Comparison of ENCODE assay signal across 16 mouse cellular contexts in genomic region chr2:21665721-21666120, GRCm38 (mm10).
"Had no signal": no experiment of that assay in that cellular context is flagged by ENCODE, and none has a peak within 500 bp of the region (broad histone marks: within the 10 kb centered on the region; RNA-seq: fewer than 3 reads in every experiment).

No protein-coding gene starts in this region.

- H3K27ac ChIP-seq: midbrain, embryonic 10.5 days; midbrain, embryonic 13.5 days; midbrain, embryonic 15.5 days; neural tube, embryonic 12.5 days had no signal

- H3K4me3 ChIP-seq: midbrain, embryonic 10.5 days; midbrain, embryonic 13.5 days; midbrain, embryonic 15.5 days; neural tube, embryonic 12.5 days had no signal

- DNase-seq: lung, adult 18-20 months; lung, embryonic 14.5 days; lung, postnatal 10 days; lung, postnatal 4 days; retina, postnatal 1 day; right cerebral cortex, adult 18-20 months; right cerebral cortex, postnatal 25 days; right cerebral cortex, postnatal 4 days; spleen, adult 18-20 months; thymus, adult 2 months; thymus, postnatal 25 days; thymus, postnatal 4 days had no signal
